Mouse (Mus musculus): ENCODE results near the gene Vmn1r39. TPM values are rescaled to one million over a fixed set of nuclear protein-coding genes. Genes with fewer than 3 reads are reported as not detected.
"Not testable (repeated sequence)": the region's sequence is repeated elsewhere in the genome, so short reads cannot be mapped to it uniquely, and the experiment has no call there.

Gene Vmn1r39
- not detected in 2 replicates for polyA plus RNA-seq (2016; fragmentation: Nextera tagmentation; extraction: Ambion mirVana)

DNA sequence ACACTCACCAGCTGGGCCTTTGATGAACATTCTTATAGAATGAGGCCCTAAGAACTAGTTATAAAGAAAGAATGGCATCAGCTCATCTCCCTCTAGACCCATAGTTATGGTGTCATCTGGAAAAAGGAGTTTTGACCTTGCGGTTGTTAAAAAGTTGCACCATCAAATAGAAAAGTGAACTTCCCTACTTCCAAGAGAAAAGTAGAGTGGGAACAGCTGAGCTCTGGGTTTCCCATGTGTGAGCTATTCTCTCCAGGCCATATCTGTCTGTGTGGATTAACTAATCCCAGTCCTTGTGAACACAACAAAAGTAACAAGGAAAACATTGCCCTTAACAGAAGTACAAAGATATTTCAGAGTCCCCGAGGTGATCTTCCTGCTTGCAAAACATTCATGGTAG lies at the start of gene Vmn1r39:
TSS of gene Vmn1r39 (minus strand) at position 101 of the 400 bp plus-strand sequence.
- DNase-seq (ENCODE audit: low spot score): no peak
- H3K36me3 ChIP-seq: no peaks in the 10 kb centered on the region
- H3K4me1 ChIP-seq: no peaks in the 10 kb centered on the region
- no peaks in the 10 kb centered on the region for H3K27me3 ChIP-seq (ENCODE audit: insufficient read depth, poor library complexity, severe bottlenecking)
- H3K27ac ChIP-seq: no peak within 1 kb of the TSS
- 86% methylated on average over 2 of the region's 2 CpGs for WGBS
- H3K4me3 ChIP-seq: no peak within 1 kb of the TSS
- H3K9me3 ChIP-seq: no peaks in the 10 kb centered on the region

DNA sequence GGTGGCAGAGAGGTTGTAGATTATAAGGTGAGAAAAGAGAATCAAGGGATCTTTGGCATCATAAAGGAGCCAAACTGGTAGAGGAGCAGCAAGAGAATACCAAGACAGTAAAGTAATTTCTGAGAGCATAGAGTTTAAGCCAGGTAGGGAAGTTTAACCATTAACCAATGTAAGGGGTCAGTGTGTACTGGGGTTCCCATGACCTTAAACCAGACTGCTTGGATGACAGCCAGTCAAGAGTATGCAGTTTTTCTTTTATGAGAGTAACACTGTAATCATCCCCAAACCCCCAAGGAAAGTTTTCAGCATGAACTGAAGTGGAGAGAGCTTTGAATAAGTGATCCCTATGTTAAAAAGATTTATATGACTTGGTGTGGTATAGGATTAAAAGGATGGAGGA lies 49.0 kb upstream of the Vmn1r39 start:
- DNase-seq (ENCODE audit: low spot score): no peak
- H3K9me3 ChIP-seq: no peaks in the 10 kb centered on the region
- no peak overlapping the region for H3K27ac ChIP-seq
- H3K4me3 ChIP-seq: no peak overlapping the region
- H3K36me3 ChIP-seq: no peaks in the 10 kb centered on the region
- no peaks in the 10 kb centered on the region for H3K4me1 ChIP-seq
- no peaks in the 10 kb centered on the region for H3K27me3 ChIP-seq (ENCODE audit: insufficient read depth, poor library complexity, severe bottlenecking)

DNA sequence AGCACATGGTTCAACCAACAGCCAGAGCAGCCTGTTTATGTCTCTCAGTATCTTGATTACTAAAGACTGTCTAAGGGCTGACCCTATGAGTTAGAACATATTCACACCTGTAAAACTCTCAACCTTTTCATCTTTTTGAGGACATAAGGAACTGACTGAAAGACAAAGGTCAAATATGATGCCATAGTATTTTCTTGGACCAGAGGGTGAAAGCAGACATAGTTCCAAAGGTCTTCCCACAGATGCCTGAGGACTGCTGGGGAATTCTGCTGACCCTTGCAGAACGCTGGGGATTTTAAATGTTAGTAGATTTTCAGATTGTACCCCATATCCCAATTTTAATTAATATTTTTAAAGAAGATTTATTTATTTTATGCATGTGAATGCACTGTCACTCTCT lies 47.9 kb upstream of the Vmn1r39 start:
- Histone ChIP-seq H3K4me3 (no peak overlapping the region), H3K36me3 (no peaks in the 10 kb centered on the region), H3K9me3 (no peaks in the 10 kb centered on the region), H3K27ac (no peak overlapping the region), H3K4me1 (no peaks in the 10 kb centered on the region), H3K27me3 (ENCODE audit: insufficient read depth, poor library complexity, severe bottlenecking) (no peaks in the 10 kb centered on the region)
- DNase-seq (ENCODE audit: low spot score): no peak
- WGBS: 87% methylated on average over 1 of the region's 1 CpGs

DNA sequence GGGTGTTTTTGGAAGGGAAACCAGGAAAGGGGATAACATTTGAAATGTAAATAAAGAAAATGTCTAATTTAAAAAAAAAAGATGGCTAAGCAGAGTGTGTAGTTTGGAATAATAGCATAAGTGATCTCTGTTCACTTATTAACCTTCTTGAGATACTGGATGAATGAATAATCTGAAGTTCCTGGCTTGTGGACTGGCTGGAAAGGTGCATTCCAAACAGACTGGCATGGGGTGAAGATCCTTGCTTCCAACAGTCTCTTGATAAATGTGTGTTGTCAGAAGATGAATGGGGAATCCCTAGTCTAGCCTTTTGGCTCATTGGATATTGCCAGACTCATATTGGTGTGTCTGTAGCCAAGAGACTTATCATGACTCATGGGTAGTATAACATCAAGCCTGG lies 45.8 kb upstream of the Vmn1r39 start:
- no peak overlapping the region for H3K4me3 ChIP-seq
- no peaks in the 10 kb centered on the region for H3K9me3 ChIP-seq
- no peaks in the 10 kb centered on the region for H3K36me3 ChIP-seq
- DNase-seq (ENCODE audit: low spot score): no peak
- no peaks in the 10 kb centered on the region for H3K4me1 ChIP-seq
- no peaks in the 10 kb centered on the region for H3K27me3 ChIP-seq (ENCODE audit: insufficient read depth, poor library complexity, severe bottlenecking)
- no peak overlapping the region for H3K27ac ChIP-seq

DNA sequence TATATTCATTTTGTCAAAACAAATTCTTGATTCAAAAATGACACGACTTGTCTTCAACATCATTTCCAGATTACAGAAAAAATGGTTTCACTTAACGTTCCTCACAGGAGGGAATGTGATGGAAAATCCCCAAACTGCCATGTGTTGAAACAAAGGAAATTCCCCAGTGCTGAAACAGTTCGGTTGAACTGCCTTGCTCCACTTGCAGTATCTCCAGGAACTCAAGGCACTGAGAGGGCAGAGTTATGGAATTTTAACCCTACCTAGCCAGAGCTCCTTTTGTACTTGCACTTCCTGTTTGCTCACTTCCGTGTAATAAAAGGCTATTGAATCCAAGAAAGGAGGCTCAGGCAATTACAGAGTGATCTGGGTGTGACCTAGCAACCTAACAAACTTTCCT lies 38.5 kb upstream of the Vmn1r39 start:
- Histone ChIP-seq H3K9me3 (no peaks in the 10 kb centered on the region), H3K27ac (no peak overlapping the region), H3K4me1 (peaks cover 7% of the 10 kb centered on the region; the same call in 1 of the 2 replicates), H3K27me3 (ENCODE audit: insufficient read depth, poor library complexity, severe bottlenecking) (no peaks in the 10 kb centered on the region), H3K36me3 (no peaks in the 10 kb centered on the region), H3K4me3 (no peak overlapping the region)
- WGBS: 31% methylated on average over 4 of the region's 4 CpGs
- no peak for DNase-seq (ENCODE audit: low spot score)

DNA sequence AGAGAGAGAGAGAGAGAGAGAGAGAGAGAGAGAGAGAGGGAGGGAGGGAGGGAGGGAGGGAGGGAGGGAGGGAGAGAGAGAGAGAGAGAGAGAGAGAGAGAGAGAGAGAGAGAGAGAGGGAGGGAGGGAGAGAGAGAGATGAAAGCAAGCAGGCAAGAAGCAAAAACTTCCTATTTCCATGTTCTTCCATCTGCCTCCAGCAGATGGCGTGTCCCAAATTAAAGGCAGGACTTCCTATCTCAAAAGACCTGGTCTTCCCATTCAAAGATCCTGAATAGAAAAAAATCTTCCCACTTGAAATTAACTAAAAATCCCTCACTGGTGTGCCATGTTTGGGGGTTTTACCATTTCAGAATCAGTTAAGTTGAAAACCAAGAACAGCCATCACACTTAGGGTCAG lies 30.2 kb upstream of the Vmn1r39 start:
- not testable (repeated sequence) for H3K9me3 ChIP-seq; H3K4me1 ChIP-seq; H3K4me3 ChIP-seq; H3K36me3 ChIP-seq; H3K27ac ChIP-seq; DNase-seq (ENCODE audit: low spot score); H3K27me3 ChIP-seq (ENCODE audit: insufficient read depth, poor library complexity, severe bottlenecking)
- 3% methylated on average over 1 of the region's 1 CpGs for WGBS

DNA sequence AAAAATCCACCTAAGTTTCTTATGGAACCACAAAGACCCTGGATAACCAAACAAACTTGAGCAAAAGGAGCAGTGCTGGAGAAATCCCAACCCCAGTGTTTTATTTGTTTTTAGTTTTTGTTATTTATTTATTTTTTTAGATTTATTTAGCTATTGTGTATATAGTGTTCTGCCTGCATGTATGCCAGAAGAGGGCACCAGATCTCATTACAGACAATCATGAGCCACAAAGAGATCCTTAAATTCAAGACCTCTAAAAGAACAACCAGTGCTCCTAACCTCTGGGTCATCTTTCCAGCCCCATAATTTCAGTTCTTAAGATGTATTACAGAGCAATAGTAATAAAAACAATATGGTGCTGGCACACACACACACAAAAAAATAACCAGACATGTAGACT lies 26.5 kb upstream of the Vmn1r39 start:
- Histone ChIP-seq H3K4me1 (no peaks in the 10 kb centered on the region), H3K27ac (no peak overlapping the region), H3K4me3 (no peak overlapping the region), H3K9me3 (no peaks in the 10 kb centered on the region), H3K27me3 (ENCODE audit: insufficient read depth, poor library complexity, severe bottlenecking) (no peaks in the 10 kb centered on the region), H3K36me3 (no peaks in the 10 kb centered on the region)
- no peak for DNase-seq (ENCODE audit: low spot score)

DNA sequence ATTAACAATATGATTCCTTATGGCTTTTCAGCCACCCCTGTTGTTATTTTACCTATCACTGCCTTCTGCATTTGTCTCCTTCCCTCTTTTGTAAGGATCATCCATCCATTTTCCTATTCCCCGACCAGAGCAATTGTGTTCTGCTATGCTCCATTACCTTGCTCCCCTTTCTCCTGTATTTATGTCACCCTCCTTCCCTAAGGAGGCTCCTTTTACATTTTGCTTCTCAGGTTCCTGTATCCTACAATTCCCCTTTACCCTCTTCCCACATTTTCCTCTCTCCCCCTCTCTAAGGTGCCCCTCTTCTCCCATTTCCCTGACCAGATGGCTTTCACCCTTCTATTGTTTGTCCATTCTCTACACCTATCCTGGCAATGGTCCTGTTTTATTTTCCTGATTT lies 4.1 kb downstream of the Vmn1r39 start:
- Histone ChIP-seq H3K4me3 (no peak overlapping the region), H3K4me1 (no peaks in the 10 kb centered on the region), H3K36me3 (no peaks in the 10 kb centered on the region), H3K27ac (no peak overlapping the region), H3K9me3 (no peaks in the 10 kb centered on the region), H3K27me3 (ENCODE audit: insufficient read depth, poor library complexity, severe bottlenecking) (no peaks in the 10 kb centered on the region)
- no peak for DNase-seq (ENCODE audit: low spot score)
- WGBS: 59% methylated on average over 1 of the region's 1 CpGs

DNA sequence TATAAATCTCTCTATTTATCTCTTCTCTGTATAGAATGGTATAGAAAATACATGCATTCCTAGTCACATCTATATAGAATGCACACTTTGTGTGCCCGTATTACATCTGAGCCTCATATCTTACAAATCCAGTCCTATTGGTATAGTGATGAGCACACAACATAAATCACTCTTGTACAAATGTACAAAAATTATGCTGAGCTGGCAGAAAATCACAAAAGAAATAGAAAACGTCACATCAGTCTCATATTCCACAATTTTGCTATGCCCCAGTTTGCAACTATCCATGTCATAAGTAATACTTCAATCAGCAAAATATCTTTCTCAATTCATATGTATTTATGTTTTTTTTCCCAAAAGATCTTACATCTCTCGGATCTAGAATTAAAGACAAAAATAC lies 4.7 kb downstream of the Vmn1r39 start:
- Histone ChIP-seq H3K27me3 (ENCODE audit: insufficient read depth, poor library complexity, severe bottlenecking) (no peaks in the 10 kb centered on the region), H3K9me3 (no peaks in the 10 kb centered on the region), H3K4me3 (no peak overlapping the region), H3K4me1 (no peaks in the 10 kb centered on the region), H3K27ac (no peak overlapping the region), H3K36me3 (no peaks in the 10 kb centered on the region)
- WGBS: 77% methylated on average over 3 of the region's 3 CpGs
- DNase-seq (ENCODE audit: low spot score): no peak

DNA sequence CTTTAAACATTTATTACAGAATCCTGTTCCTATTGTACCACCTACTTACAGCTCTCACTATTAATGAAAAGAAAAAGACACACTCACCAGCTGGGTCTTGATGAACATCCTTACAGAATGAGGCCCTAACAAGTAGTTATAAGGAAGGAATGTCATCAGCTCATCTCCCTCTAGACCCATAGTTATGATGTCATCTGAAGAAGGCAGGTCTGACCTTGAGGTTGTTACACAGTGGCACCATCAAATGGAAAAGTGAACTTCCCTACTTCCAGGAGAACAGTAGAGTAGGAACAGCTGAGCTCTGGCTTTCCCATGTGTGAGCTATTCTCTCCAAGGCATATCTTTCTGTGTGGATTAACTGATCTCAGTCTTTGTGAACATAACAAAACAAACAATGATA lies 27.9 kb downstream of the Vmn1r39 start, which contains the start of gene Vmn1r38:
TSS of gene Vmn1r38 (minus strand) at position 101 of the 400 bp plus-strand sequence.
- not testable (repeated sequence) for H3K4me1 ChIP-seq, H3K9me3 ChIP-seq

More for the DNA sequence above, 27.9 kb downstream of the Vmn1r39 start, which contains the start of gene Vmn1r38:
- H3K27ac ChIP-seq; DNase-seq (ENCODE audit: low spot score); H3K4me3 ChIP-seq; H3K27me3 ChIP-seq (ENCODE audit: insufficient read depth, poor library complexity, severe bottlenecking); H3K36me3 ChIP-seq: not testable (repeated sequence)

Other genes with a start within 250 kb of the Vmn1r39 start
- not detected in 2 replicates for gene Vmn1r33, start 192.3 kb downstream of the Vmn1r39 start, polyA plus RNA-seq (2016; fragmentation: Nextera tagmentation; extraction: Ambion mirVana)
- not detected in 2 replicates for gene Vmn1r34, start 166.7 kb downstream of the Vmn1r39 start, polyA plus RNA-seq (2016; fragmentation: Nextera tagmentation; extraction: Ambion mirVana)
- not detected in 2 replicates for gene Vmn1r35, start 124.7 kb downstream of the Vmn1r39 start, polyA plus RNA-seq (2016; fragmentation: Nextera tagmentation; extraction: Ambion mirVana)
- not detected in 2 replicates for gene Vmn1r36, start 91.4 kb downstream of the Vmn1r39 start, polyA plus RNA-seq (2016; fragmentation: Nextera tagmentation; extraction: Ambion mirVana)
- gene Vmn1r37, start 81.2 kb downstream of the Vmn1r39 start, polyA plus RNA-seq (2016; fragmentation: Nextera tagmentation; extraction: Ambion mirVana): not detected in 2 replicates
- not detected in 2 replicates for gene Vmn1r38, start 28.0 kb downstream of the Vmn1r39 start, polyA plus RNA-seq (2016; fragmentation: Nextera tagmentation; extraction: Ambion mirVana)
- gene Gng12, start 85.8 kb upstream of the Vmn1r39 start, polyA plus RNA-seq (2016; fragmentation: Nextera tagmentation; extraction: Ambion mirVana): 60.0 and 60.9 TPM in 2 replicates
- 9.0 and 10.9 TPM in 2 replicates for gene Gadd45a, start 226.8 kb upstream of the Vmn1r39 start, polyA plus RNA-seq (2016; fragmentation: Nextera tagmentation; extraction: Ambion mirVana)